Mouse (Mus musculus) G1E (cell line): Measurements from ENCODE around the gene Notch2. TPM values are rescaled to one million over a fixed set of nuclear protein-coding genes. Genes with fewer than 3 reads are reported as not detected.

ENCODE experiments used
- ATAC-seq: 2 replicates; pipeline ENCODE4 v1.8.0; 2016; ENCODE audit warnings: mild to moderate bottlenecking; ENCODE audit not compliant: insufficient number of reproducible peaks, poor library complexity, low FRiP score, severe bottlenecking; ENCODE audit errors: extremely low read depth
- DNase-seq: peaks from one replicate; pipeline ENCODE4 v3.0.0; 2012; ENCODE audit warnings: low spot score
- H3K27me3 ChIP-seq: 2 replicates; pipeline ENCODE4 v1.6.1; 2012; ENCODE audit warnings: mild to moderate bottlenecking, low read length, inconsistent platforms; ENCODE audit not compliant: insufficient read depth
- H3K36me3 ChIP-seq: replicated peaks from 2 replicates; pipeline ENCODE3; 2012; ENCODE audit warnings: mild to moderate bottlenecking, inconsistent platforms
- H3K4me1 ChIP-seq: 2 replicates; pipeline ENCODE4 v1.6.1; 2012; ENCODE audit warnings: low read depth, low read length, inconsistent platforms, mixed read lengths; ENCODE audit not compliant: insufficient read depth
- H3K4me3 ChIP-seq: 2 replicates; pipeline ENCODE4 v1.5.1; 2012; ENCODE audit warnings: low read depth, mild to moderate bottlenecking, inconsistent platforms, low read length, moderate library complexity, mixed read lengths
- H3K9me3 ChIP-seq: replicated peaks from 2 replicates; pipeline ENCODE4 v1.6.1; 2012; ENCODE audit warnings: inconsistent platforms
- CTCF ChIP-seq: IDR thresholded peaks from 2 replicates; pipeline ENCODE4 v1.5.1; 2012; ENCODE audit warnings: low read depth, low read length, inconsistent platforms, mixed read lengths
- GATA1 ChIP-seq: IDR thresholded peaks from 2 replicates; pipeline ENCODE4 v1.6.1; 2012; ENCODE audit warnings: borderline replicate concordance, low read length, inconsistent platforms, mixed read lengths
- GATA2 ChIP-seq: IDR thresholded peaks from 2 replicates; pipeline ENCODE4 v1.6.1; 2012; ENCODE audit warnings: low read depth, low read length, inconsistent platforms, borderline replicate concordance
- POLR2AphosphoS5 ChIP-seq: IDR thresholded peaks from 2 replicates; pipeline ENCODE4 v1.6.1; 2012; ENCODE audit warnings: low read depth, low read length, inconsistent platforms; ENCODE audit not compliant: insufficient replicate concordance
- TAL1 ChIP-seq: conservative IDR thresholded peaks from 2 replicates; pipeline ENCODE4 v1.6.1; 2012; ENCODE audit warnings: low read depth, low read length, inconsistent platforms, mixed read lengths
- polyA plus RNA-seq: library from polyadenylated mRNA; stranded (reverse); fragments of >175 nt; gene quantifications from 2 replicates; pipeline ENCODE4 v1.2.3, GENCODE M21; 2012
- total RNA-seq, 2 experiments: library from RNA; stranded (forward) in 1 of 2; stranded (reverse) in 1 of 2; fragments of 200-1000 nt in 1 of 2; fragments of >200 nt in 1 of 2; fragmentation: Nextera tagmentation in 1 of 2; gene quantifications; 2 replicates each; pipeline ENCODE4 v1.2.3; 2014 to 2017

Gene Notch2
- total and polyA plus RNA-seq, 3 experiments, result under 0.01 TPM; not detected in 2

GRCm38 (mm10) chr3:98024288-98024848 is 11.0 kb downstream of the Notch2 start:
- ATAC-seq (no peak), DNase-seq (no peak)
- Histone ChIP-seq H3K4me1 (no peaks in the 10 kb centered on the region), H3K27me3 (no peaks in the 10 kb centered on the region), H3K36me3 (no peaks in the 10 kb centered on the region), H3K4me3 (no peak overlapping the region), H3K9me3 (peaks cover 48% of the 10 kb centered on the region)
- TF ChIP-seq GATA2 (no peak), CTCF (no peak), POLR2AphosphoS5 (no peak), TAL1 (no peak), GATA1 (no peak)

- no peaks in the 10 kb centered on the region for H3K4me1 ChIP-seq
- no peaks in the 10 kb centered on the region for H3K27me3 ChIP-seq
- DNase-seq (no peak), ATAC-seq (no peak)
- peaks cover 46% of the 10 kb centered on the region for H3K9me3 ChIP-seq
- no peaks in the 10 kb centered on the region for H3K36me3 ChIP-seq
- TF ChIP-seq POLR2AphosphoS5, result no peak
- TF ChIP-seq GATA2, result no peak
- no peak for TF ChIP-seq TAL1
- TF ChIP-seq GATA1, result no peak
- no peak for TF ChIP-seq CTCF
- H3K4me3 ChIP-seq, result no peak overlapping the region
These were observed 12.2 kb downstream of the Notch2 start for GRCm38 (mm10) chr3:98025521-98025920.

- Histone ChIP-seq H3K27me3 (no peaks in the 10 kb centered on the region), H3K4me1 (no peaks in the 10 kb centered on the region), H3K4me3 (no peak overlapping the region), H3K9me3 (peaks cover 48% of the 10 kb centered on the region), H3K36me3 (no peaks in the 10 kb centered on the region)
- DNase-seq (no peak), ATAC-seq (no peak)
- TF ChIP-seq TAL1 (no peak), POLR2AphosphoS5 (no peak), GATA2 (no peak), CTCF (no peak), GATA1 (no peak)
These were observed 12.9 kb downstream of the Notch2 start for GRCm38 (mm10) chr3:98025921-98026880.

GRCm38 (mm10) chr3:98027371-98027774 is 14.0 kb downstream of the Notch2 start:
- Histone ChIP-seq H3K27me3 (no peaks in the 10 kb centered on the region), H3K4me1 (no peaks in the 10 kb centered on the region)
- ATAC-seq, result no peak

GRCm38 (mm10) chr3:98028072-98028471 is 14.7 kb downstream of the Notch2 start:
- Histone ChIP-seq H3K36me3 (no peaks in the 10 kb centered on the region), H3K4me3 (no peak overlapping the region), H3K9me3 (peaks cover 58% of the 10 kb centered on the region), H3K4me1 (no peaks in the 10 kb centered on the region), H3K27me3 (no peaks in the 10 kb centered on the region)
- DNase-seq (no peak), ATAC-seq (no peak)
- TF ChIP-seq GATA2 (no peak), POLR2AphosphoS5 (no peak), TAL1 (no peak), CTCF (no peak), GATA1 (no peak)

More at GRCm38 (mm10) chr3:98027371-98027774, 14.0 kb downstream of the Notch2 start:
- Histone ChIP-seq H3K9me3 (peaks cover 54% of the 10 kb centered on the region), H3K36me3 (no peaks in the 10 kb centered on the region), H3K4me3 (no peak overlapping the region)
- no peak for TF ChIP-seq CTCF
- TF ChIP-seq TAL1, result no peak
- no peak for TF ChIP-seq GATA1
- no peak for TF ChIP-seq POLR2AphosphoS5
- TF ChIP-seq GATA2, result no peak
- DNase-seq, result no peak

GRCm38 (mm10) chr3:98028936-98029335 is 15.6 kb downstream of the Notch2 start:
- no peaks in the 10 kb centered on the region for H3K27me3 ChIP-seq
- no peak overlapping the region for H3K4me3 ChIP-seq
- no peaks in the 10 kb centered on the region for H3K4me1 ChIP-seq
- DNase-seq, result no peak
- no peaks in the 10 kb centered on the region for H3K36me3 ChIP-seq
- H3K9me3 ChIP-seq, result peaks cover 62% of the 10 kb centered on the region
- TF ChIP-seq POLR2AphosphoS5, result no peak
- TF ChIP-seq TAL1, result no peak
- TF ChIP-seq CTCF, result no peak
- TF ChIP-seq GATA2, result no peak
- TF ChIP-seq GATA1, result no peak
- ATAC-seq, result no peak
